Mouse (Mus musculus) megakaryocyte, embryonic 14.5 days (primary cell): ENCODE measurements around the gene Fam219a. TPM values are rescaled to one million over a fixed set of nuclear protein-coding genes. Genes with fewer than 3 reads are reported as not detected.

ENCODE experiments used
- H3K27me3 ChIP-seq: replicated peaks from 2 replicates; pipeline ENCODE3; 2012; ENCODE audit warnings: inconsistent platforms
- H3K36me3 ChIP-seq: replicated peaks from 2 replicates; pipeline ENCODE3; 2012; ENCODE audit warnings: low read length, inconsistent platforms, mixed read lengths
- H3K4me1 ChIP-seq: 2 replicates; pipeline ENCODE4 v1.6.1; 2012; ENCODE audit warnings: inconsistent platforms
- H3K4me3 ChIP-seq: replicated peaks from 2 replicates; pipeline ENCODE3; 2012; ENCODE audit warnings: moderate library complexity, mild to moderate bottlenecking, inconsistent platforms
- H3K9me3 ChIP-seq: 2 replicates; pipeline ENCODE4 v1.6.1; 2012; ENCODE audit warnings: inconsistent platforms
- FLI1 ChIP-seq: IDR thresholded peaks from 2 replicates; pipeline ENCODE4 v1.6.1; 2012; ENCODE audit warnings: low read length, inconsistent platforms, mixed read lengths
- GATA1 ChIP-seq: IDR thresholded peaks from 3 replicates; pipeline ENCODE4 v1.6.1; 2012; ENCODE audit warnings: mixed read lengths, low read length, inconsistent platforms, borderline replicate concordance
- polyA plus RNA-seq: library from polyadenylated mRNA; stranded (reverse); fragments of >175 nt; gene quantifications from 2 replicates; pipeline ENCODE4 v1.2.3, GENCODE M21; 2012; ENCODE audit warnings: low replicate concordance; ENCODE audit not compliant: insufficient read depth

Gene Fam219a
- polyA plus RNA-seq, 1 experiment, result 13.5 TPM

- no peaks in the 10 kb centered on the region for H3K36me3 ChIP-seq
- no peaks in the 10 kb centered on the region for H3K9me3 ChIP-seq
- peaks cover 17% of the 10 kb centered on the region for H3K27me3 ChIP-seq
- H3K4me3 ChIP-seq, result no peak overlapping the region
- TF ChIP-seq GATA1, result no peak
- no peak for TF ChIP-seq FLI1
- H3K4me1 ChIP-seq, result no peaks in the 10 kb centered on the region
Measured at GRCm38 (mm10) chr4:41602818-41603217, 33.5 kb upstream of the Fam219a start.

- H3K27me3 ChIP-seq, result peaks cover 8% of the 10 kb centered on the region
- no peak overlapping the region for H3K4me3 ChIP-seq
- no peaks in the 10 kb centered on the region for H3K36me3 ChIP-seq
- no peaks in the 10 kb centered on the region for H3K9me3 ChIP-seq
- TF ChIP-seq GATA1, result no peak
- no peak for TF ChIP-seq FLI1
- H3K4me1 ChIP-seq, result no peaks in the 10 kb centered on the region
Measured at GRCm38 (mm10) chr4:41583353-41583752, 14.0 kb upstream of the Fam219a start.

DNA sequence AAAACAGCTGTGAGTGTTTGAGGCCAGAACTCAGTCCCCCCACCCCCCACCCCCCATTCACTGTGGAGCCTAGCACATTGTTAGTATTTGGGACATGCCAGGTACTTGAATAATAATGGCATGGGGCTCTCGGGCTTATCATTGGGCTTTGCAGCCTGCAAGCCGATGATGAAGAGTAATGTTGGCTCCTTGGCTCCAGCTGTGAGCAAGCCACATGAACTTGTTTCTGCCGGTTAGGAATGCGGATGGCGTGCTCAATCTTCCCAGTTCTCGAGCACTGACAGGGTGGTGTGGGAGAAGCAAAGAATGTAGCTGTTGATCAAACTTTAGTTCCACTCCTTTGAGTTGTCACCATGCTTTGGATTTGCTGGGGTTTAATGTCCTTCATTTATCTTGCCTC is 6.6 kb upstream of the Fam219a start:
- Histone ChIP-seq H3K9me3 (no peaks in the 10 kb centered on the region), H3K4me3 (no peak overlapping the region), H3K4me1 (peaks cover 8% of the 10 kb centered on the region), H3K36me3 (no peaks in the 10 kb centered on the region), H3K27me3 (peaks cover 32% of the 10 kb centered on the region)
- TF ChIP-seq FLI1, result no peak
- TF ChIP-seq GATA1, result no peak

DNA sequence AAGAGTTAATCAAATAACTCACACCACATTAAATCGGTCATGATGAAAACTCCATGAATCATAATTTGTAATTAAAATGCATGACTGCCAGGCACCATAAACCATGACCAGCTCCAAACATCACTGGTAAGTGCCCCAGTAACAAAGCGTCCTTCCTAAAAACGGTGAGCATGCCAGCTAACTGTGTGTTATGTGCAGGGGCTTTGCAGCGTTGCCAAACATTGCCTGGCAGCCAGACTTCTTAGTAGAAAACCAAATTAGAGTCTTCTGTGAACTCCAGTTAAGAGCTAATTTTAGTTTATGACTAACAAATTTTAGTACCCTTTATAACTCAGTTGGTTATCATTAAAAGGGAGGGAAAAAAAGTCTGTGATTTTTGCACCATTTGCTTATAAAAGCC is 4.2 kb upstream of the Fam219a start:
- H3K4me3 ChIP-seq, result no peak overlapping the region
- no peaks in the 10 kb centered on the region for H3K9me3 ChIP-seq
- H3K4me1 ChIP-seq, result peaks cover 20% of the 10 kb centered on the region
- no peaks in the 10 kb centered on the region for H3K36me3 ChIP-seq
- TF ChIP-seq GATA1, result no peak
- peaks cover 36% of the 10 kb centered on the region for H3K27me3 ChIP-seq

DNA sequence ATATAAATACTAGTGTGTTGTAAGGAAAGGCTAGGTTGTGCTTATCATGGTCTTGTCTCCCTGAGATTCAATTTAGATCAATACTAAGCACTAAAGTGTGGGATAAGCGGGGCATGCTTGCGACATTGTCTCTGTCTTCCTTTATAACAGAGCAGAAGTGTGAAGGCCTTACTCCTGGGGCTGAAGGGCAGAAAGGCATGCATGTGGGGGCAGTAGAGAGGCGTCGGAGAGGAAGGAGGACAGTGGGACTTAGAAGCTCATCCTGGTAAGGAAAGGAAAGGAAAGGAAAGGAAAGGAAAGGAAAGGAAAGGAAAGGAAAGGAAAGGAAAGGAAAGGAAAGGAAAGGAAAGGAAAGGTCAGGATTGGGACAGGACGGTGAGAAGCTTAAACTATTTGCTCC is 2.2 kb upstream of the Fam219a start:
- Histone ChIP-seq H3K9me3 (no peaks in the 10 kb centered on the region), H3K27me3 (peaks cover 46% of the 10 kb centered on the region), H3K4me3 (no peak overlapping the region), H3K4me1 (peaks cover 27% of the 10 kb centered on the region), H3K36me3 (no peaks in the 10 kb centered on the region)
- TF ChIP-seq GATA1 (no peak), FLI1 (no peak)

GRCm38 (mm10) chr4:41568682-41569410 is 492 bp downstream of the Fam219a start:
- no peaks in the 10 kb centered on the region for H3K9me3 ChIP-seq
- peak overlapping the region; percentile 94 for H3K4me3 ChIP-seq
- no peaks in the 10 kb centered on the region for H3K36me3 ChIP-seq
- TF ChIP-seq FLI1 (no peak), GATA1 (no peak)
- H3K4me1 ChIP-seq, result peaks cover 19% of the 10 kb centered on the region
- H3K27me3 ChIP-seq, result peaks cover 50% of the 10 kb centered on the region

- no peaks in the 10 kb centered on the region for H3K36me3 ChIP-seq
- H3K4me1 ChIP-seq, result peaks cover 23% of the 10 kb centered on the region
- H3K27me3 ChIP-seq, result peaks cover 50% of the 10 kb centered on the region
- H3K4me3 ChIP-seq, result peak overlapping the region; percentile 94
- no peaks in the 10 kb centered on the region for H3K9me3 ChIP-seq
- no peak for TF ChIP-seq FLI1
- TF ChIP-seq GATA1, result no peak
Measured at GRCm38 (mm10) chr4:41568239-41568638, 1.1 kb downstream of the Fam219a start.

- H3K4me1 ChIP-seq, result peaks cover 24% of the 10 kb centered on the region
- H3K4me3 ChIP-seq, result no peak overlapping the region
- no peaks in the 10 kb centered on the region for H3K36me3 ChIP-seq
- TF ChIP-seq GATA1 (no peak), FLI1 (no peak)
- no peaks in the 10 kb centered on the region for H3K9me3 ChIP-seq
- peaks cover 38% of the 10 kb centered on the region for H3K27me3 ChIP-seq
Measured at GRCm38 (mm10) chr4:41566123-41566522, 3.2 kb downstream of the Fam219a start.

GRCm38 (mm10) chr4:41563297-41563696 is 6.0 kb downstream of the Fam219a start:
- no peaks in the 10 kb centered on the region for H3K9me3 ChIP-seq
- H3K4me1 ChIP-seq, result peaks cover 14% of the 10 kb centered on the region
- peaks cover 30% of the 10 kb centered on the region for H3K27me3 ChIP-seq
- no peak for TF ChIP-seq FLI1
- TF ChIP-seq GATA1, result no peak
- H3K4me3 ChIP-seq, result no peak overlapping the region
- no peaks in the 10 kb centered on the region for H3K36me3 ChIP-seq

GRCm38 (mm10) chr4:41557092-41557491 is 12.2 kb downstream of the Fam219a start:
- peaks cover 26% of the 10 kb centered on the region for H3K4me1 ChIP-seq
- no peak for TF ChIP-seq FLI1
- no peak for TF ChIP-seq GATA1
- no peaks in the 10 kb centered on the region for H3K36me3 ChIP-seq
- no peak overlapping the region for H3K4me3 ChIP-seq
- peaks cover 13% of the 10 kb centered on the region for H3K27me3 ChIP-seq
- no peaks in the 10 kb centered on the region for H3K9me3 ChIP-seq

- Histone ChIP-seq H3K36me3 (no peaks in the 10 kb centered on the region), H3K27me3 (peaks cover 13% of the 10 kb centered on the region), H3K9me3 (no peaks in the 10 kb centered on the region), H3K4me1 (peaks cover 26% of the 10 kb centered on the region), H3K4me3 (no peak overlapping the region)
- no peak for TF ChIP-seq GATA1
- no peak for TF ChIP-seq FLI1
Measured at GRCm38 (mm10) chr4:41556311-41556953, 12.9 kb downstream of the Fam219a start.
